Mouse (Mus musculus) macrophage (primary cell): ENCODE data around the gene Vps50. TPM values are rescaled to one million over a fixed set of nuclear protein-coding genes. Genes with fewer than 3 reads are reported as not detected.
"Not testable (repeated sequence)": the region's sequence is repeated elsewhere in the genome, so short reads cannot be mapped to it uniquely, and the experiment has no call there.

ENCODE experiments used
- H3K27ac ChIP-seq: fragments of 350-480 bp; formaldehyde crosslinking; 2 replicates; pipeline ENCODE4 v1.9.0; 2021
- H3K36me3 ChIP-seq: fragments of 350-480 bp; formaldehyde crosslinking; 2 replicates; pipeline ENCODE4 v1.9.0; 2021; ENCODE audit errors: inconsistent target
- H3K4me3 ChIP-seq: fragments of 350-480 bp; formaldehyde crosslinking; 2 replicates; pipeline ENCODE4 v1.9.0; 2021; ENCODE audit errors: inconsistent target
- H3K79me2 ChIP-seq: fragments of 350-480 bp; formaldehyde crosslinking; 2 replicates; pipeline ENCODE4 v1.9.0; 2021; ENCODE audit errors: inconsistent target
- WGBS: methylation state at CpG from one replicate; pipeline ENCODE4 v1.1.7; 2026; ENCODE audit warnings: inconsistent platforms; ENCODE audit not compliant: missing documents; 5-methylcytosine and 5-hydroxymethylcytosine counted together
- polyA plus RNA-seq: library from polyadenylated mRNA; stranded (reverse); fragments of 250-400 nt; gene quantifications from 3 replicates; pipeline ENCODE4 v1.2.4, GENCODE M21; 2018; ENCODE audit warnings: inconsistent platforms

Gene Vps50
- polyA plus RNA-seq, 1 experiment from 2014 or later, result 36.8 TPM

GRCm38 (mm10) chr6:3557177-3557576 lies 59.0 kb downstream of the Vps50 start:
- Histone ChIP-seq H3K79me2 (no peaks in the 10 kb centered on the region), H3K27ac (no peak overlapping the region), H3K36me3 (peaks cover 19% of the 10 kb centered on the region), H3K4me3 (no peak overlapping the region)
- WGBS, result 96% methylated on average over 4 of the region's 4 CpGs

- Histone ChIP-seq H3K79me2 (no peaks in the 10 kb centered on the region), H3K27ac (no peak overlapping the region), H3K4me3 (no peak overlapping the region), H3K36me3 (peaks cover 23% of the 10 kb centered on the region)
- WGBS, result 39% methylated on average over 5 of the region's 5 CpGs
These were observed 61.8 kb downstream of the Vps50 start for GRCm38 (mm10) chr6:3560009-3560408.

- Histone ChIP-seq H3K27ac (no peak overlapping the region), H3K79me2 (no peaks in the 10 kb centered on the region), H3K4me3 (no peak overlapping the region), H3K36me3 (peaks cover 21% of the 10 kb centered on the region)
These were observed 64.1 kb downstream of the Vps50 start for GRCm38 (mm10) chr6:3562301-3562700.

DNA sequence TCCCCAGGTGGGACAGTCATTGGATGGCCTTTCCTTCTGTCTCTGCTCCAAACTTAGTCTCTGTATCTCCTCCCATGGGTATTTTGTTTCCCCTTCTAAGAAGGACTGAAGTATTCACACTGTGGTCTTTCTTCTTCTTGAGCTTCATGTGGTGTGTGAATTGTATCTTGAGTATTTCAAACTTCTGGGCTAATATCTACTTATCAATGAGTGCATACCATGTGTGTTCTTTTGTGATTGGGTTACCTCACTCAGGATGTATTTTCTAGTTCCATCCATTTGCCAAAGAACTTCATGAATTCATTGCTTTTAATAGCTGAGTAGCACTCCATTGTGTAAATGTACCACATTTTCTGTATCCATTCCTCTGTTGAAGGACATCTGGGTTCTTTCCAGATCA lies 65.9 kb downstream of the Vps50 start:
- H3K4me3 ChIP-seq, H3K79me2 ChIP-seq, H3K27ac ChIP-seq: not testable (repeated sequence)
- peaks cover 30% of the 10 kb centered on the region for H3K36me3 ChIP-seq

GRCm38 (mm10) chr6:3565005-3565404 lies 66.8 kb downstream of the Vps50 start:
- H3K4me3 ChIP-seq, result no peak overlapping the region
- peaks cover 37% of the 10 kb centered on the region for H3K36me3 ChIP-seq
- H3K27ac ChIP-seq, result no peak overlapping the region
- H3K79me2 ChIP-seq, result no peaks in the 10 kb centered on the region
- WGBS, result 90% methylated on average over 4 of the region's 4 CpGs

- H3K79me2 ChIP-seq, result no peaks in the 10 kb centered on the region
- 92% methylated on average over 1 of the region's 1 CpGs for WGBS
- peaks cover 42% of the 10 kb centered on the region for H3K36me3 ChIP-seq
- no peak overlapping the region for H3K4me3 ChIP-seq
- H3K27ac ChIP-seq, result no peak overlapping the region
These were observed 67.5 kb downstream of the Vps50 start for GRCm38 (mm10) chr6:3565667-3566066.

GRCm38 (mm10) chr6:3567071-3567610 lies 69.0 kb downstream of the Vps50 start:
- WGBS, result 97% methylated on average over 7 of the region's 7 CpGs
- Histone ChIP-seq H3K79me2 (no peaks in the 10 kb centered on the region), H3K36me3 (peaks cover 55% of the 10 kb centered on the region), H3K4me3 (no peak overlapping the region), H3K27ac (no peak overlapping the region)

- no peak overlapping the region for H3K4me3 ChIP-seq
- WGBS, result 100% methylated on average over 2 of the region's 2 CpGs
- no peaks in the 10 kb centered on the region for H3K79me2 ChIP-seq
- H3K36me3 ChIP-seq, result peaks cover 67% of the 10 kb centered on the region
- H3K27ac ChIP-seq, result no peak overlapping the region
These were observed 74.1 kb downstream of the Vps50 start for GRCm38 (mm10) chr6:3572221-3572815.

DNA sequence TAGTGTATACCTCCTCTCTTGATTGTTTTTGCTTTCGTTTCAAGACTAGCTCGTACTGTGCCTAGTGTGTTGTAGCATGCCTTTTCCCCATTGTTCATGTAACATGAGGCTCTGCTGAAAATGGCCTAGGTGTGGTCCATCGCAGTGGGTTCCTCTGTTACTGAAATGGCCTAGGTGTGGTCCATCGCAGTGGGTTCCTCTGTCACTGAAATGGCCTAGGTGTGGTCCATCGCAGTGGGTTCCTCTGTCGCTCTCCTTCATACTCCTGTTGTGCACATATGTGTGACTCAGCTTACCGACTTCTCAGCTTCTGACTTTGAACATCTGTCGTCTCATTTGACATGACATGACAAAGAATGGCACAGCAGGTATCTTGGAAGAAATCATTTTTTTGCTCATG lies 75.6 kb downstream of the Vps50 start:
- no peak overlapping the region for H3K4me3 ChIP-seq
- H3K36me3 ChIP-seq, result peaks cover 63% of the 10 kb centered on the region
- no peaks in the 10 kb centered on the region for H3K79me2 ChIP-seq
- 94% methylated on average over 8 of the region's 8 CpGs for WGBS
- no peak overlapping the region for H3K27ac ChIP-seq

DNA sequence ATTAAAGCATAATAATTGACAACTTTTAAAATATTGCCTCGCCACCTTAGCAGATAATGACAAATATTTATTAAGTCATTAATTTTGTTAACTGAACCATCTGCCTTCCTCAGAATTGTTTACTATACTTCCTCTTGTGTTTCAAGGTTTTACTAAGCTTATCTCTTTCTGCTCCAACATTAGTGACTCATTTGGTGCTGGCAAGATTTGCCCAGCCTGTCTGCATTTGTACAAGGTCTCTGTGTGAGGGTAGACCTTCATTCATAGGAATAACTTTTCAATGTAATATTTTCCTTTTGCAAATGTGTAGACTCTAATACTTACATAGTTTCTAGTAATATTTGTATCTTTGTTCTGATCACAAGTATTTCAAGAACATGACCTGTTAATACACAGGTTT lies 87.2 kb downstream of the Vps50 start:
- Histone ChIP-seq H3K36me3 (peaks cover 11% of the 10 kb centered on the region; the same call in 1 of the 2 replicates), H3K4me3 (no peak overlapping the region), H3K79me2 (no peaks in the 10 kb centered on the region), H3K27ac (no peak overlapping the region)
- WGBS, result 100% methylated on average over 1 of the region's 1 CpGs

GRCm38 (mm10) chr6:3590289-3590904 lies 92.2 kb downstream of the Vps50 start:
- no peak overlapping the region for H3K4me3 ChIP-seq
- H3K79me2 ChIP-seq, result no peaks in the 10 kb centered on the region
- H3K27ac ChIP-seq, result no peak overlapping the region
- peaks cover 40% of the 10 kb centered on the region; the same call in 1 of the 2 replicates for H3K36me3 ChIP-seq
- 37% methylated on average over 3 of the region's 3 CpGs for WGBS

- H3K4me3 ChIP-seq, result no peak overlapping the region
- WGBS, result 91% methylated on average over 1 of the region's 1 CpGs
- H3K27ac ChIP-seq, result no peak overlapping the region
- H3K79me2 ChIP-seq, result no peaks in the 10 kb centered on the region
- H3K36me3 ChIP-seq, result peaks cover 43% of the 10 kb centered on the region
These were observed 96.1 kb downstream of the Vps50 start for GRCm38 (mm10) chr6:3594246-3594645.

GRCm38 (mm10) chr6:3612827-3613226 lies 114.6 kb downstream of the Vps50 start:
- H3K4me3 ChIP-seq, result no peak overlapping the region
- H3K79me2 ChIP-seq, result no peaks in the 10 kb centered on the region
- no peaks in the 10 kb centered on the region for H3K36me3 ChIP-seq
- H3K27ac ChIP-seq, result no peak overlapping the region
- WGBS, result 87% methylated on average over 2 of the region's 2 CpGs

GRCm38 (mm10) chr6:3620428-3621387 lies 122.5 kb downstream of the Vps50 start:
- WGBS, result 74% methylated on average over 8 of the region's 13 CpGs
- not testable (repeated sequence) for H3K4me3 ChIP-seq, H3K79me2 ChIP-seq, H3K36me3 ChIP-seq, H3K27ac ChIP-seq
